Mouse (Mus musculus) right cerebral cortex, postnatal 10 days (tissue): ENCODE data around the gene Nav2.

Experiments used
- DNase-seq, 2 experiments: peaks; one replicate each; pipeline ENCODE4 v3.0.0; 2021; ENCODE audit warnings: low spot score in 2 of 2

The Nav2 gene

GRCm38 (mm10) chr7:49436492-49436891 is 528.0 kb downstream of the Nav2 start:
- no peak for DNase-seq

GRCm38 (mm10) chr7:49437901-49438300 is 529.4 kb downstream of the Nav2 start:
- DNase-seq = no peak

GRCm38 (mm10) chr7:49439136-49439535 is 530.6 kb downstream of the Nav2 start:
- DNase-seq = no peak

- no peak for DNase-seq
Observed at GRCm38 (mm10) chr7:49440333-49440969, 531.9 kb downstream of the Nav2 start.

- DNase-seq = no peak
Observed at GRCm38 (mm10) chr7:49442174-49442573, 533.7 kb downstream of the Nav2 start.

- DNase-seq = no peak
Observed at GRCm38 (mm10) chr7:49448580-49448979, 540.1 kb downstream of the Nav2 start.

- DNase-seq = no peak
Observed at GRCm38 (mm10) chr7:49450261-49451141, 542.0 kb downstream of the Nav2 start.

- DNase-seq = no peak
Observed at GRCm38 (mm10) chr7:49451240-49451639, 542.7 kb downstream of the Nav2 start.

GRCm38 (mm10) chr7:49452274-49452673 is 543.8 kb downstream of the Nav2 start:
- DNase-seq = no peak

GRCm38 (mm10) chr7:49454601-49455000 is 546.1 kb downstream of the Nav2 start:
- DNase-seq = no peak

- DNase-seq = peak; percentile 64 to 71
Observed at GRCm38 (mm10) chr7:49456148-49456547, 547.6 kb downstream of the Nav2 start.

GRCm38 (mm10) chr7:49457398-49457797 is 548.9 kb downstream of the Nav2 start:
- DNase-seq = no peak

GRCm38 (mm10) chr7:49457890-49458289 is 549.4 kb downstream of the Nav2 start:
- DNase-seq = no peak

GRCm38 (mm10) chr7:49462328-49462811 is 553.9 kb downstream of the Nav2 start:
- DNase-seq = no peak

- DNase-seq = peak; percentile 58 to 63
Observed at GRCm38 (mm10) chr7:49467861-49468260, 559.3 kb downstream of the Nav2 start.

GRCm38 (mm10) chr7:49468492-49469205 is 560.1 kb downstream of the Nav2 start:
- no peak for DNase-seq

- DNase-seq = peak in 1 of 2 experiments; percentile 73
Observed at GRCm38 (mm10) chr7:49471278-49471677, 562.8 kb downstream of the Nav2 start.

- DNase-seq = no peak
Observed at GRCm38 (mm10) chr7:49475282-49475681, 566.8 kb downstream of the Nav2 start.

- no peak for DNase-seq
Observed at GRCm38 (mm10) chr7:49476163-49476562, 567.6 kb downstream of the Nav2 start.

GRCm38 (mm10) chr7:49476666-49477065 is 568.1 kb downstream of the Nav2 start:
- DNase-seq = peak in 1 of 2 experiments; percentile 65

GRCm38 (mm10) chr7:49477076-49477975 is 568.8 kb downstream of the Nav2 start:
- no peak for DNase-seq
